Mouse (Mus musculus): ENCODE data around the gene Epb41l4b. TPM values are rescaled to one million over a fixed set of nuclear protein-coding genes. Genes with fewer than 3 reads are reported as not detected.
A peak's percentile ranks its signal among the peaks of the same experiment; 100 is the strongest.

Gene Epb41l4b
- polyA plus RNA-seq, 1 experiment from 2014 or later, result 3.8 TPM

DNA sequence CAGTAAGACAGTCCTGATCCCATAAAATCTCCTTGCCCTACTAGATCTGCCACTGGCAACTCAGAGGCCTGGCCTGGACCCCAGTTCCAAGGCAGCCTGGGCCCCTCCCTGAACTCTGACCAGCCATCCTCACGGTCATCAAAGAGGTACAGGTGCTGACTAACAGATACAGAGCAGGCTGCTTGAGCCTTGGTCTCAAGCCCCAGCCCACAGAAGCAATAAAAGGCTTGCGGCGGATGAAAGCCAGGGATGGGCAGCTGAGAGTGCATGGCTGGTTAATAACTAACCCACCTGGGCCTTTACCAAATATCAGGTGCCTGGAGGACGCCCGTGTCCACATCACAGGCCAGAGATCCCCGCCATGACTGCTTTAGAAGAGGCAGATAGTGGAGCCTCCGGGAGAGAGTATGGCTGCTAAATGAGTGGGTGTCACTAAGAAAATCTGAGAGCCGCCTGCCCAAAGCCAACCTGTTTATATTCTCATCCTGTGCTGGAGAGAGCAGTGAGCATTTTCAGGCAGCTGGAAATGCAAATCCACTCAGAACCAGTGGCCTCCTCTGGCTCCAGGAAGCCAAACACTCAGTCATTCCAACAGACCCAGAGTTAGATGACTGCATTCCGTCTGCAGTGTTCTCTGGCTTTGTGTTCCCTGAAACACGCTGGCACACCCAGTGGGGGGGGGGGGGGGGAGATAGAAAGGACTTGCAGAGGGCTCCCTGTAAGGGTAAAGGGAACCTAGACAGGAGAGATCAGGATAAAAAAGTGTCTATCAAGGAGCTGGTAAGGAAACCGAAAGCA is 13.3 kb downstream of the Epb41l4b start:
- ATAC-seq (ENCODE audit: low FRiP score, low TSS enrichment) (no peak), DNase-seq (no peak)
- Histone ChIP-seq H3K4me2 (ENCODE audit: low read length) (no peak overlapping the region), H3K4me3 (replicated peaks; ENCODE audit: low read depth, low read length) (no peak overlapping the region), H3K9me3 (ENCODE audit: control insufficient read depth, low read length) (no peaks in the 10 kb centered on the region), H3K36me3 (ENCODE audit: control insufficient read depth, insufficient read depth, low read length) (no peaks in the 10 kb centered on the region), H3K27ac (replicated peaks; ENCODE audit: low read depth, low read length) (no peak overlapping the region), H3K9ac (replicated peaks; ENCODE audit: low read length) (no peak overlapping the region), H3K27me3 (ENCODE audit: control insufficient read depth, insufficient read depth, low read length) (no peaks in the 10 kb centered on the region), H3K4me1 (ENCODE audit: control insufficient read depth, insufficient read depth, low read length) (no peaks in the 10 kb centered on the region)
- WGBS, result 66% methylated on average over 11 of the region's 11 CpGs

- no peak for ATAC-seq (ENCODE audit: low FRiP score, low TSS enrichment)
- WGBS, result 63% methylated on average over 11 of the region's 11 CpGs
These were observed 20.2 kb downstream of the Epb41l4b start for GRCm38 (mm10) chr4:57123003-57123402.

DNA sequence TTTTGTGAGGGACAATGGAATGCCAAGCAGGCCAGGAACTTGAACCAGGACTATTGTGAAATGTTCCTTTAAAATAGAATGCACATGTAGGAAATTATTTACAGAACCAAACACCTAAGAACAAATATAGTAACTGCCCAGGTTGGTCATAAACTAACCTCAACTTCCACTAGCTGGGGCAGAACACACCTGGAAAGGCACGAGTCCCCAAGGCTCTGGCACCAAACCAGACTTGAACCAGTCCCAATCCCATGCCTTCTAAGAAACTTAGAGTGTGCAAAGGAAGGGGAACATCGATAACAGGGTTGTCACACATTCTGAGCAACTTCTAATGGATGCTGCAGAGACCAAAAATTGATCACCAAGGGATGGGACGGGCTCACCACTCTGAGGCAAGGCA is 21.1 kb downstream of the Epb41l4b start:
- no peak for ATAC-seq (ENCODE audit: low FRiP score, low TSS enrichment)
- no peak overlapping the region for H3K4me2 ChIP-seq (ENCODE audit: low read length)
- 92% methylated on average over 3 of the region's 3 CpGs for WGBS

More at GRCm38 (mm10) chr4:57123003-57123402, 20.2 kb downstream of the Epb41l4b start:
- H3K36me3 ChIP-seq (ENCODE audit: control insufficient read depth, insufficient read depth, low read length), result no peaks in the 10 kb centered on the region
- no peak overlapping the region for H3K4me2 ChIP-seq (ENCODE audit: low read length)
- no peaks in the 10 kb centered on the region for H3K9me3 ChIP-seq (ENCODE audit: control insufficient read depth, low read length)
- no peak for DNase-seq
- H3K4me3 ChIP-seq (replicated peaks; ENCODE audit: low read depth, low read length), result no peak overlapping the region
- H3K9ac ChIP-seq (replicated peaks; ENCODE audit: low read length), result no peak overlapping the region
- H3K4me1 ChIP-seq (ENCODE audit: control insufficient read depth, insufficient read depth, low read length), result peaks cover 3% of the 10 kb centered on the region; the same call in 1 of the 2 replicates
- H3K27me3 ChIP-seq (ENCODE audit: control insufficient read depth, insufficient read depth, low read length), result no peaks in the 10 kb centered on the region
- H3K27ac ChIP-seq (replicated peaks; ENCODE audit: low read depth, low read length), result no peak overlapping the region

GRCm38 (mm10) chr4:57120563-57120962 is 22.7 kb downstream of the Epb41l4b start:
- H3K4me1 ChIP-seq (ENCODE audit: control insufficient read depth, insufficient read depth, low read length), result peaks cover 3% of the 10 kb centered on the region; the same call in 1 of the 2 replicates

More for the DNA sequence above, 21.1 kb downstream of the Epb41l4b start:
- no peak for DNase-seq
- H3K4me1 ChIP-seq (ENCODE audit: control insufficient read depth, insufficient read depth, low read length), result peaks cover 3% of the 10 kb centered on the region; the same call in 1 of the 2 replicates
- H3K27me3 ChIP-seq (ENCODE audit: control insufficient read depth, insufficient read depth, low read length), result no peaks in the 10 kb centered on the region
- no peak overlapping the region for H3K4me3 ChIP-seq (replicated peaks; ENCODE audit: low read depth, low read length)
- no peak overlapping the region for H3K9ac ChIP-seq (replicated peaks; ENCODE audit: low read length)
- no peaks in the 10 kb centered on the region for H3K36me3 ChIP-seq (ENCODE audit: control insufficient read depth, insufficient read depth, low read length)
- H3K9me3 ChIP-seq (ENCODE audit: control insufficient read depth, low read length), result no peaks in the 10 kb centered on the region
- no peak overlapping the region for H3K27ac ChIP-seq (replicated peaks; ENCODE audit: low read depth, low read length)

GRCm38 (mm10) chr4:57119976-57120375 is 23.3 kb downstream of the Epb41l4b start:
- no peak overlapping the region for H3K4me2 ChIP-seq (ENCODE audit: low read length)
- H3K4me3 ChIP-seq (replicated peaks; ENCODE audit: low read depth, low read length), result no peak overlapping the region
- no peaks in the 10 kb centered on the region for H3K27me3 ChIP-seq (ENCODE audit: control insufficient read depth, insufficient read depth, low read length)
- no peak overlapping the region for H3K27ac ChIP-seq (replicated peaks; ENCODE audit: low read depth, low read length)
- ATAC-seq (ENCODE audit: low FRiP score, low TSS enrichment), result no peak
- no peak for DNase-seq
- H3K36me3 ChIP-seq (ENCODE audit: control insufficient read depth, insufficient read depth, low read length), result no peaks in the 10 kb centered on the region
- 91% methylated on average over 6 of the region's 6 CpGs for WGBS
- no peaks in the 10 kb centered on the region for H3K9me3 ChIP-seq (ENCODE audit: control insufficient read depth, low read length)
- H3K9ac ChIP-seq (replicated peaks; ENCODE audit: low read length), result no peak overlapping the region
- peaks cover 3% of the 10 kb centered on the region; the same call in 1 of the 2 replicates for H3K4me1 ChIP-seq (ENCODE audit: control insufficient read depth, insufficient read depth, low read length)

More at GRCm38 (mm10) chr4:57120563-57120962, 22.7 kb downstream of the Epb41l4b start:
- peak; percentile 44 for DNase-seq
- no peak overlapping the region for H3K4me3 ChIP-seq (replicated peaks; ENCODE audit: low read depth, low read length)
- 0 out of 2 replicates have a peak, but pooled peaks have one; percentile 8 for ATAC-seq (ENCODE audit: low FRiP score, low TSS enrichment)
- H3K27me3 ChIP-seq (ENCODE audit: control insufficient read depth, insufficient read depth, low read length), result no peaks in the 10 kb centered on the region
- no peak overlapping the region for H3K4me2 ChIP-seq (ENCODE audit: low read length)
- WGBS, result 42% methylated on average over 2 of the region's 2 CpGs
- H3K9ac ChIP-seq (replicated peaks; ENCODE audit: low read length), result no peak overlapping the region
- H3K36me3 ChIP-seq (ENCODE audit: control insufficient read depth, insufficient read depth, low read length), result no peaks in the 10 kb centered on the region
- H3K27ac ChIP-seq (replicated peaks; ENCODE audit: low read depth, low read length), result no peak overlapping the region
- no peaks in the 10 kb centered on the region for H3K9me3 ChIP-seq (ENCODE audit: control insufficient read depth, low read length)

GRCm38 (mm10) chr4:57118883-57119282 is 24.4 kb downstream of the Epb41l4b start:
- WGBS, result 84% methylated on average over 3 of the region's 3 CpGs
- Histone ChIP-seq H3K4me3 (replicated peaks; ENCODE audit: low read depth, low read length) (no peak overlapping the region), H3K9me3 (ENCODE audit: control insufficient read depth, low read length) (no peaks in the 10 kb centered on the region), H3K9ac (replicated peaks; ENCODE audit: low read length) (no peak overlapping the region), H3K27ac (replicated peaks; ENCODE audit: low read depth, low read length) (no peak overlapping the region), H3K4me1 (ENCODE audit: control insufficient read depth, insufficient read depth, low read length) (peaks cover 3% of the 10 kb centered on the region; the same call in 1 of the 2 replicates), H3K4me2 (ENCODE audit: low read length) (no peak overlapping the region), H3K36me3 (ENCODE audit: control insufficient read depth, insufficient read depth, low read length) (no peaks in the 10 kb centered on the region), H3K27me3 (ENCODE audit: control insufficient read depth, insufficient read depth, low read length) (no peaks in the 10 kb centered on the region)
- DNase-seq, result no peak
- ATAC-seq (ENCODE audit: low FRiP score, low TSS enrichment), result no peak

- no peak overlapping the region for H3K9ac ChIP-seq (replicated peaks; ENCODE audit: low read length)
- H3K27me3 ChIP-seq (ENCODE audit: control insufficient read depth, insufficient read depth, low read length), result no peaks in the 10 kb centered on the region
- DNase-seq (no peak), ATAC-seq (ENCODE audit: low FRiP score, low TSS enrichment) (no peak)
- WGBS, result 96% methylated on average over 6 of the region's 6 CpGs
- no peaks in the 10 kb centered on the region for H3K4me1 ChIP-seq (ENCODE audit: control insufficient read depth, insufficient read depth, low read length)
- no peaks in the 10 kb centered on the region for H3K36me3 ChIP-seq (ENCODE audit: control insufficient read depth, insufficient read depth, low read length)
- no peak overlapping the region for H3K4me2 ChIP-seq (ENCODE audit: low read length)
- H3K4me3 ChIP-seq (replicated peaks; ENCODE audit: low read depth, low read length), result no peak overlapping the region
- no peaks in the 10 kb centered on the region for H3K9me3 ChIP-seq (ENCODE audit: control insufficient read depth, low read length)
- H3K27ac ChIP-seq (replicated peaks; ENCODE audit: low read depth, low read length), result no peak overlapping the region
These were observed 27.0 kb downstream of the Epb41l4b start for GRCm38 (mm10) chr4:57116278-57116677.

DNA sequence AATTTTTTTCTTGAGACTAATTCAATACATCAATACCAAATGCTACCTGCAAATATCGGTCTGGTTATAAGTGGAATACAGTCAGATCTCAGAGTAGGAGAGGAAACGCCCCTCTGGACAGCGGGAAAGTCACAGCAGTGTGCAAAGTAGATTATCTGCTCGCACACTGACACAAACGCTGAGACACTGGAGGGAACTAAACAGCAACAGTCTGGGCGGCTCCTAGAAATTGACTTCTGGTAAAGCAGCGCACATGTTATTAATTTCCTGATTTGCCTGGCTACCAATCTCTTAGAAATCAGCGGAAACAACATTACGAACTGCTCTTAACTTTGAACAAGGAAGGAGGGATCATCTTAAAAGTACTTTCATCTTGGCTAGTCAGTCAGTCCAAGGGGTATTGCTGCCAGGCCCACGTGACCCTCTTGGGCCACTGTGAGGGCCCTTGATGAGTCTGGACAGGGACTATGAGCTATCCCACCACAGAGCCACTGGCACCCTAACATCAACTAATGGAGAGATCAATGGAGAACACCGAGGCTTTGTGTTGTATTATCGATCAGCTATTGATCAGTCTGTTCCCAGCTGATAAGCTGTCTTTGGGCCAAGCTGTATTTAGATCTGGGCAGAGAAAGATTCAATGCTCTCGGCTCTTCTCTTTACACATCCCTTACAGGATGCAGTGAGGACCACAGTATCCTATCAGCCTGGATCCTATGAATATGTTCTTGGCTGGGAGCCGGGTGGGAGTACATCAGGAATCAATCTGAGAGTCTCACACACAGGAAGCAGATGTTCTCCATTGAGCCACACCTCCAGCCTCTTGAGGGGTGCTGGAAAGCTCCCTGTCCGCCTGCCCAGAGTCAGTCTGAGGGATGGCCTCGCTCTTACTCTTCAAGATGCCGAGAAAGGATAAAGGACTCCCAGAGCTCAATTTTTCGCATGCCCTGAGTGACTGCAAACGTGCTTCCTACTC is 28.3 kb downstream of the Epb41l4b start:
- ATAC-seq (ENCODE audit: low FRiP score, low TSS enrichment) (no peak), DNase-seq (no peak)
- WGBS, result 78% methylated on average over 19 of the region's 19 CpGs
- Histone ChIP-seq H3K27me3 (ENCODE audit: control insufficient read depth, insufficient read depth, low read length) (no peaks in the 10 kb centered on the region), H3K4me3 (replicated peaks; ENCODE audit: low read depth, low read length) (no peak overlapping the region), H3K4me2 (ENCODE audit: low read length) (no peak overlapping the region), H3K27ac (replicated peaks; ENCODE audit: low read depth, low read length) (no peak overlapping the region), H3K4me1 (ENCODE audit: control insufficient read depth, insufficient read depth, low read length) (no peaks in the 10 kb centered on the region; the same call in 1 of the 2 replicates), H3K9me3 (ENCODE audit: control insufficient read depth, low read length) (no peaks in the 10 kb centered on the region), H3K36me3 (ENCODE audit: control insufficient read depth, insufficient read depth, low read length) (no peaks in the 10 kb centered on the region), H3K9ac (replicated peaks; ENCODE audit: low read length) (no peak overlapping the region)
